Mouse (Mus musculus) kidney, adult 9 months (tissue): ENCODE data around the gene Dnttip2.

Experiments used
- DNase-seq: peaks from one replicate; pipeline ENCODE4 v3.0.0; 2022

Gene Dnttip2

GRCm38 (mm10) chr3:122291828-122292227, 17.6 kb downstream of the Dnttip2 start:
- peak; percentile 24 for DNase-seq

GRCm38 (mm10) chr3:122292300-122293222, 18.4 kb downstream of the Dnttip2 start:
- DNase-seq, result peak; percentile 96

GRCm38 (mm10) chr3:122293223-122293953, 19.2 kb downstream of the Dnttip2 start:
- DNase-seq, result no peak

GRCm38 (mm10) chr3:122293954-122294850, 20.0 kb downstream of the Dnttip2 start, which contains the start of gene Bcar3:
TSS of gene Bcar3 (plus strand) at chr3:122294136.
- peak; percentile 93 for DNase-seq

- peak; percentile 52 for DNase-seq
These were observed 21.3 kb downstream of the Dnttip2 start for GRCm38 (mm10) chr3:122295511-122295910.

- no peak for DNase-seq
These were observed 22.8 kb downstream of the Dnttip2 start for GRCm38 (mm10) chr3:122296979-122297378.

GRCm38 (mm10) chr3:122300983-122301919, 27.1 kb downstream of the Dnttip2 start:
- DNase-seq, result peak; percentile 52

- no peak for DNase-seq
These were observed 30.4 kb downstream of the Dnttip2 start for GRCm38 (mm10) chr3:122304560-122304959.

- no peak for DNase-seq
These were observed 33.9 kb downstream of the Dnttip2 start for GRCm38 (mm10) chr3:122307894-122308671.

- DNase-seq, result no peak
These were observed 34.8 kb downstream of the Dnttip2 start for GRCm38 (mm10) chr3:122308981-122309380.

- DNase-seq, result peak; percentile 91
These were observed 37.9 kb downstream of the Dnttip2 start for GRCm38 (mm10) chr3:122312078-122312477.

- DNase-seq, result peak; percentile 14
These were observed 38.9 kb downstream of the Dnttip2 start for GRCm38 (mm10) chr3:122312936-122313629.

- DNase-seq, result no peak
These were observed 39.7 kb downstream of the Dnttip2 start for GRCm38 (mm10) chr3:122313936-122314335.

GRCm38 (mm10) chr3:122316621-122317020, 42.4 kb downstream of the Dnttip2 start:
- no peak for DNase-seq

GRCm38 (mm10) chr3:122317339-122317738, 43.2 kb downstream of the Dnttip2 start:
- DNase-seq, result no peak

- DNase-seq, result no peak
These were observed 48.0 kb downstream of the Dnttip2 start for GRCm38 (mm10) chr3:122322226-122322625.

GRCm38 (mm10) chr3:122323841-122324240, 49.7 kb downstream of the Dnttip2 start:
- peak; percentile 48 for DNase-seq

GRCm38 (mm10) chr3:122324528-122324927, 50.3 kb downstream of the Dnttip2 start:
- DNase-seq, result peak; percentile 23

- no peak for DNase-seq
These were observed 56.3 kb downstream of the Dnttip2 start for GRCm38 (mm10) chr3:122330484-122330883.

GRCm38 (mm10) chr3:122333493-122333892, 59.3 kb downstream of the Dnttip2 start:
- DNase-seq, result no peak
